Comparison of ENCODE assay signal across 21 mouse cellular contexts in the genomic region with DNA sequence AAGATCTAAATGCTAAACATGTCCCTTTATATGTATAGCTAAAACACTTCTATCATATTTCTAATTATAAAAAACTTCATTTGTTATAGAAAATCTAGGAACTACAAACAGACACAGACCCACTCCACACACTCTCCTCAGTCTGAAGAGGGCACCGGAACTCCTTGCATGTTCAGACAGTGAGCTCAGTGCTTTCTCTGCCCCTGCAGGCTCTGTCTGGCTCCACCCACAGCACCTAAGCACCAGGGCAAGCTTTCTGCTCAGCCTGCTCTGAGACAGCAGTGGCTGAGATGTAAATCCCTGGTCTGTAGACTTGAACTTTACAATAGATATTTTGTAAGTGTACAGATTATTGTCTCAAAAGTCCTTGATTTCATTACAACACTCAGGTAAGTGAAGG. TPM values are rescaled to one million over a fixed set of nuclear protein-coding genes. Genes with fewer than 3 reads are reported as not detected.
A peak's percentile ranks its signal among the peaks of the same experiment; 100 is the strongest.
DNase-seq lines count a peak whose midpoint lies in the region; ATAC-seq and TF ChIP-seq lines count a peak whose summit lies in the region.
"Had no signal": no experiment of that assay in that cellular context is flagged by ENCODE, and none has a peak within 500 bp of the region (broad histone marks: within the 10 kb centered on the region; RNA-seq: fewer than 3 reads in every experiment).

No protein-coding gene starts in this region.

- H3K9me3 ChIP-seq in embryonic facial prominence, embryonic 11.5 days (replicated peaks; ENCODE audit: control insufficient read depth, low read length), result no peaks in the 10 kb centered on the region
- H3K9me3 ChIP-seq in embryonic facial prominence, embryonic 10.5 days, result no peaks in the 10 kb centered on the region
- no peaks in the 10 kb centered on the region for H3K9me3 ChIP-seq in liver, embryonic 14.5 days (ENCODE audit: control insufficient read depth, low read length)
- H3K9me3 ChIP-seq in liver, embryonic 12.5 days (replicated peaks), result no peaks in the 10 kb centered on the region
- no peaks in the 10 kb centered on the region for H3K9me3 ChIP-seq in lung, postnatal 0 days (ENCODE audit: low read length)
- no peaks in the 10 kb centered on the region for H3K9me3 ChIP-seq in midbrain, embryonic 16.5 days (replicated peaks; ENCODE audit: control insufficient read depth, low read length, poor library complexity, severe bottlenecking)
- H3K9me3 ChIP-seq: embryonic facial prominence, embryonic 12.5 days; midbrain, embryonic 15.5 days had no signal

- H3K4me2 ChIP-seq in embryonic facial prominence, embryonic 11.5 days (ENCODE audit: low read depth, low read length), result no peak overlapping the region
- H3K4me2 ChIP-seq in liver, embryonic 14.5 days (ENCODE audit: low read depth), result no peak overlapping the region
- H3K4me2 ChIP-seq in liver, embryonic 12.5 days, result no peak overlapping the region
- H3K4me2 ChIP-seq in lung, postnatal 0 days (replicated peaks; ENCODE audit: low read depth, low read length), result no peak overlapping the region
- H3K4me2 ChIP-seq in midbrain, embryonic 16.5 days (ENCODE audit: low read length), result no peak overlapping the region
- H3K4me2 ChIP-seq: embryonic facial prominence, embryonic 12.5 days; hindbrain, embryonic 14.5 days; midbrain, embryonic 15.5 days had no signal

- H3K27ac ChIP-seq in embryonic facial prominence, embryonic 11.5 days (replicated peaks; ENCODE audit: low read depth, low read length), result no peak overlapping the region
- H3K27ac ChIP-seq in embryonic facial prominence, embryonic 10.5 days (replicated peaks), result no peak overlapping the region
- no peak overlapping the region for H3K27ac ChIP-seq in liver, embryonic 14.5 days
- H3K27ac ChIP-seq in liver, embryonic 12.5 days, result no peak overlapping the region
- H3K27ac ChIP-seq in lung, postnatal 0 days (ENCODE audit: low read length), result 0 out of 2 replicates have a peak overlapping the region, but pooled peaks have one; percentile 26
- H3K27ac ChIP-seq in midbrain, embryonic 16.5 days (ENCODE audit: low read length), result no peak overlapping the region
- H3K27ac ChIP-seq: embryonic facial prominence, embryonic 12.5 days; hindbrain, embryonic 14.5 days; midbrain, embryonic 15.5 days had no signal

- WGBS in embryonic facial prominence, embryonic 11.5 days, result 79% methylated on average over 1 of the region's 1 CpGs
- WGBS in embryonic facial prominence, embryonic 10.5 days, result 81% methylated on average over 1 of the region's 1 CpGs
- 78% methylated on average over 1 of the region's 1 CpGs for WGBS in liver, embryonic 14.5 days (ENCODE audit: insufficient replicate concordance)
- 88% methylated on average over 1 of the region's 1 CpGs for WGBS in liver, embryonic 12.5 days (ENCODE audit: insufficient replicate concordance)
- 51% methylated on average over 1 of the region's 1 CpGs for WGBS in lung, postnatal 0 days
- 76% methylated on average over 1 of the region's 1 CpGs for WGBS in midbrain, embryonic 16.5 days

- no peak for TF ChIP-seq EP300 in liver, embryonic 14.5 days (IDR thresholded peaks at IDR 0.05; ENCODE audit: low read depth)
- peak; percentile 27; the same call in 1 of the 2 replicates for TF ChIP-seq EP300 in lung, postnatal 0 days (IDR thresholded peaks at IDR 0.05)

- peaks cover 3% of the 10 kb centered on the region for H3K36me3 ChIP-seq in embryonic facial prominence, embryonic 11.5 days (replicated peaks; ENCODE audit: control insufficient read depth, insufficient read depth, low read depth, low read length)
- H3K36me3 ChIP-seq in embryonic facial prominence, embryonic 10.5 days (replicated peaks), result peaks cover 89% of the 10 kb centered on the region
- H3K36me3 ChIP-seq in liver, embryonic 14.5 days (replicated peaks; ENCODE audit: control insufficient read depth, insufficient read depth, low read depth), result peaks cover 52% of the 10 kb centered on the region
- peaks cover 88% of the 10 kb centered on the region for H3K36me3 ChIP-seq in liver, embryonic 12.5 days
- peaks cover 31% of the 10 kb centered on the region for H3K36me3 ChIP-seq in lung, postnatal 0 days (ENCODE audit: insufficient read depth, low read length)
- peaks cover 27% of the 10 kb centered on the region for H3K36me3 ChIP-seq in midbrain, embryonic 16.5 days (ENCODE audit: control insufficient read depth, insufficient read depth, low read length)

- no peak overlapping the region for H3K4me3 ChIP-seq in embryonic facial prominence, embryonic 11.5 days (ENCODE audit: low read depth, low read length)
- H3K4me3 ChIP-seq in embryonic facial prominence, embryonic 10.5 days, result no peak overlapping the region
- no peak overlapping the region for H3K4me3 ChIP-seq in liver, embryonic 14.5 days (ENCODE audit: insufficient read depth in 1 of 2, low read depth in 2 of 2, low read length in 2 of 2)
- H3K4me3 ChIP-seq in liver, embryonic 12.5 days, result no peak overlapping the region
- no peak overlapping the region for H3K4me3 ChIP-seq in lung, postnatal 0 days (ENCODE audit: low read depth, low read length)
- H3K4me3 ChIP-seq in midbrain, embryonic 16.5 days (ENCODE audit: low read depth, low read length), result no peak overlapping the region
- H3K4me3 ChIP-seq: embryonic facial prominence, embryonic 12.5 days; gastrocnemius, adult 2 months; midbrain, embryonic 15.5 days had no signal

- TF ChIP-seq CTCF in liver, embryonic 14.5 days (IDR thresholded peaks at IDR 0.05; ENCODE audit: low read depth), result no peak
- TF ChIP-seq CTCF in lung, postnatal 0 days (IDR thresholded peaks at IDR 0.05), result no peak

- H3K27me3 ChIP-seq in embryonic facial prominence, embryonic 11.5 days (ENCODE audit: control insufficient read depth, insufficient read depth, low read length), result no peaks in the 10 kb centered on the region
- H3K27me3 ChIP-seq in embryonic facial prominence, embryonic 10.5 days (replicated peaks; ENCODE audit: low read depth, poor library complexity, severe bottlenecking), result no peaks in the 10 kb centered on the region
- no peaks in the 10 kb centered on the region for H3K27me3 ChIP-seq in liver, embryonic 14.5 days (ENCODE audit: control insufficient read depth, insufficient read depth, low read length)
- H3K27me3 ChIP-seq in liver, embryonic 12.5 days (replicated peaks), result no peaks in the 10 kb centered on the region
- H3K27me3 ChIP-seq in lung, postnatal 0 days (replicated peaks; ENCODE audit: insufficient read depth, low read length), result no peaks in the 10 kb centered on the region
- H3K27me3 ChIP-seq in midbrain, embryonic 16.5 days (ENCODE audit: control insufficient read depth, insufficient read depth, low read depth, low read length), result no peaks in the 10 kb centered on the region
- H3K27me3 ChIP-seq: embryonic facial prominence, embryonic 12.5 days; midbrain, embryonic 15.5 days had no signal

- no peaks in the 10 kb centered on the region for H3K4me1 ChIP-seq in embryonic facial prominence, embryonic 11.5 days (ENCODE audit: control insufficient read depth, insufficient read depth, low read length)
- H3K4me1 ChIP-seq in embryonic facial prominence, embryonic 10.5 days, result no peaks in the 10 kb centered on the region
- H3K4me1 ChIP-seq in liver, embryonic 14.5 days (replicated peaks; ENCODE audit: control insufficient read depth in 2 of 2, insufficient read depth in 2 of 2, low read length in 1 of 2), result no peaks in the 10 kb centered on the region; a peak in 1 of 4 replicates
- H3K4me1 ChIP-seq in liver, embryonic 12.5 days, result peaks cover 13% of the 10 kb centered on the region
- H3K4me1 ChIP-seq in lung, postnatal 0 days (ENCODE audit: insufficient read depth, low read depth, low read length), result no peaks in the 10 kb centered on the region
- H3K4me1 ChIP-seq in midbrain, embryonic 16.5 days (ENCODE audit: control insufficient read depth, insufficient read depth, low read length), result no peaks in the 10 kb centered on the region
- H3K4me1 ChIP-seq: embryonic facial prominence, embryonic 12.5 days; midbrain, embryonic 15.5 days had no signal

- no peak for ATAC-seq in embryonic facial prominence, embryonic 11.5 days (replicated peaks; ENCODE audit: insufficient number of reproducible peaks, low FRiP score, low TSS enrichment, low read depth)
- ATAC-seq in liver, embryonic 14.5 days (ENCODE audit: insufficient read depth), result no peak
- no peak for ATAC-seq in liver, embryonic 12.5 days
- peak; percentile 72 for ATAC-seq in lung, postnatal 0 days
- ATAC-seq in midbrain, embryonic 16.5 days, result no peak
- ATAC-seq: CD4-positive, CD25-positive, alpha-beta regulatory T cell, adult 4 months; forebrain, postnatal 0 days; midbrain, embryonic 15.5 days had no signal

- no peak overlapping the region for H3K9ac ChIP-seq in embryonic facial prominence, embryonic 11.5 days (replicated peaks; ENCODE audit: low read length)
- 0 out of 2 replicates have a peak overlapping the region, but pooled peaks have one; percentile 3 for H3K9ac ChIP-seq in liver, embryonic 14.5 days (replicated peaks)
- H3K9ac ChIP-seq in liver, embryonic 12.5 days, result no peak overlapping the region
- H3K9ac ChIP-seq in lung, postnatal 0 days (replicated peaks; ENCODE audit: low read depth), result no peak overlapping the region
- no peak overlapping the region for H3K9ac ChIP-seq in midbrain, embryonic 16.5 days (ENCODE audit: low read depth, low read length)
- H3K9ac ChIP-seq: embryonic facial prominence, embryonic 12.5 days; forebrain, postnatal 0 days; hindbrain, embryonic 14.5 days; midbrain, embryonic 15.5 days had no signal

- DNase-seq in embryonic facial prominence, embryonic 11.5 days (ENCODE audit: low spot score), result peak; percentile 15
- DNase-seq in embryonic facial prominence, embryonic 10.5 days (ENCODE audit: low spot score), result no peak
- no peak for DNase-seq in liver, embryonic 14.5 days (ENCODE audit: low read depth in 3 of 3, low spot score in 3 of 3)
- DNase-seq in R1 (ENCODE audit: low read depth, low spot score), result peak; percentile 18
- DNase-seq in lung, postnatal 0 days (ENCODE audit: low spot score), result peak; percentile 65
- no peak for DNase-seq in thymus, postnatal 0 days (ENCODE audit: low spot score)
- DNase-seq: adrenal gland, postnatal 10 days; cerebellum, adult 11 months; cerebellum, postnatal 25 days; forebrain, postnatal 0 days; gastrocnemius, adult 2 months; right cerebral cortex, adult 18-20 months; thymus, adult 2 months had no signal

RNA-seq across cellular contexts. Expression of a gene that starts 11.6 kb away (rescaled TPM):
- not detected in 2 replicates for polyA plus RNA-seq in embryonic facial prominence, embryonic 11.5 days (2014; fragmentation: Nextera tagmentation; extraction: Ambion mirVana)
- polyA plus RNA-seq in embryonic facial prominence, embryonic 10.5 days (2016; fragmentation: Nextera tagmentation; extraction: Ambion mirVana), result 0.18 TPM in 1 of 2 replicates, not detected in the other
- polyA plus RNA-seq in liver, embryonic 14.5 days (2012; rRNA removed), result not detected in 2 replicates
- polyA plus RNA-seq in liver, embryonic 14.5 days (2014; fragmentation: Nextera tagmentation; extraction: Ambion mirVana), result not detected in 2 replicates
- not detected in 2 replicates for polyA plus RNA-seq in liver, embryonic 12.5 days (2016; fragmentation: Nextera tagmentation; extraction: Ambion mirVana)
- 1,292 and 1,589 TPM in 2 replicates for polyA plus RNA-seq in lung, postnatal 0 days (2015; fragmentation: Nextera tagmentation; extraction: Ambion mirVana)
- polyA plus RNA-seq in midbrain, embryonic 16.5 days (2015; fragmentation: Nextera tagmentation; extraction: Ambion mirVana), result 0.19 and 0.26 TPM in 2 replicates
- 0.21 TPM in 1 of 2 replicates, not detected in the other for polyA plus RNA-seq in thymus, postnatal 0 days (2015; fragmentation: Nextera tagmentation; extraction: Ambion mirVana)
- polyA plus RNA-seq: CD4-positive, CD25-positive, alpha-beta regulatory T cell, adult 4 months; embryonic facial prominence, embryonic 12.5 days; liver, adult 2 months; stomach, embryonic 14.5 days had no signal

RNA-seq across cellular contexts. Expression of a gene that starts 28.9 kb away (rescaled TPM):
- polyA plus RNA-seq in embryonic facial prominence, embryonic 11.5 days (2014; fragmentation: Nextera tagmentation; extraction: Ambion mirVana), result 107 and 111 TPM in 2 replicates
- polyA plus RNA-seq in embryonic facial prominence, embryonic 10.5 days (2016; fragmentation: Nextera tagmentation; extraction: Ambion mirVana), result 83.4 and 85.3 TPM in 2 replicates
- 23.9 and 32.7 TPM in 2 replicates for polyA plus RNA-seq in liver, embryonic 14.5 days (2012; rRNA removed)
- polyA plus RNA-seq in liver, embryonic 14.5 days (2014; fragmentation: Nextera tagmentation; extraction: Ambion mirVana), result 49.6 and 58.7 TPM in 2 replicates
- polyA plus RNA-seq in liver, embryonic 12.5 days (2016; fragmentation: Nextera tagmentation; extraction: Ambion mirVana), result 68.0 and 72.6 TPM in 2 replicates
- polyA plus RNA-seq in lung, postnatal 0 days (2015; fragmentation: Nextera tagmentation; extraction: Ambion mirVana), result 26.1 and 27.4 TPM in 2 replicates
- 39.0 and 40.0 TPM in 2 replicates for polyA plus RNA-seq in midbrain, embryonic 16.5 days (2015; fragmentation: Nextera tagmentation; extraction: Ambion mirVana)
- 51.1 and 52.8 TPM in 2 replicates for polyA plus RNA-seq in thymus, postnatal 0 days (2015; fragmentation: Nextera tagmentation; extraction: Ambion mirVana)

RNA-seq across cellular contexts. Expression of a gene that starts 31.1 kb away (rescaled TPM):
- 16.4 and 19.8 TPM in 2 replicates for polyA plus RNA-seq in embryonic facial prominence, embryonic 11.5 days (2014; fragmentation: Nextera tagmentation; extraction: Ambion mirVana)
- polyA plus RNA-seq in embryonic facial prominence, embryonic 10.5 days (2016; fragmentation: Nextera tagmentation; extraction: Ambion mirVana), result 28.0 and 28.8 TPM in 2 replicates
- 8.7 and 10.1 TPM in 2 replicates for polyA plus RNA-seq in liver, embryonic 14.5 days (2012; rRNA removed)
- 7.9 and 10.9 TPM in 2 replicates for polyA plus RNA-seq in liver, embryonic 14.5 days (2014; fragmentation: Nextera tagmentation; extraction: Ambion mirVana)
- polyA plus RNA-seq in liver, embryonic 12.5 days (2016; fragmentation: Nextera tagmentation; extraction: Ambion mirVana), result 17.5 and 17.8 TPM in 2 replicates
- 23.0 and 24.2 TPM in 2 replicates for polyA plus RNA-seq in lung, postnatal 0 days (2015; fragmentation: Nextera tagmentation; extraction: Ambion mirVana)
- 16.5 TPM in 2 replicates for polyA plus RNA-seq in midbrain, embryonic 16.5 days (2015; fragmentation: Nextera tagmentation; extraction: Ambion mirVana)
- polyA plus RNA-seq in thymus, postnatal 0 days (2015; fragmentation: Nextera tagmentation; extraction: Ambion mirVana), result 31.7 and 32.5 TPM in 2 replicates

RNA-seq across cellular contexts. Expression of a gene that starts 39.2 kb away (rescaled TPM):
- polyA plus RNA-seq in embryonic facial prominence, embryonic 11.5 days (2014; fragmentation: Nextera tagmentation; extraction: Ambion mirVana), result 7.9 and 9.0 TPM in 2 replicates
- 6.1 and 6.3 TPM in 2 replicates for polyA plus RNA-seq in embryonic facial prominence, embryonic 10.5 days (2016; fragmentation: Nextera tagmentation; extraction: Ambion mirVana)
- 39.0 and 58.3 TPM in 2 replicates for polyA plus RNA-seq in liver, embryonic 14.5 days (2012; rRNA removed)
- 43.6 and 48.0 TPM in 2 replicates for polyA plus RNA-seq in liver, embryonic 14.5 days (2014; fragmentation: Nextera tagmentation; extraction: Ambion mirVana)
- 32.2 and 33.1 TPM in 2 replicates for polyA plus RNA-seq in liver, embryonic 12.5 days (2016; fragmentation: Nextera tagmentation; extraction: Ambion mirVana)
- 17.6 and 25.7 TPM in 2 replicates for polyA plus RNA-seq in lung, postnatal 0 days (2015; fragmentation: Nextera tagmentation; extraction: Ambion mirVana)
- polyA plus RNA-seq in midbrain, embryonic 16.5 days (2015; fragmentation: Nextera tagmentation; extraction: Ambion mirVana), result 15.7 and 17.7 TPM in 2 replicates
- polyA plus RNA-seq in thymus, postnatal 0 days (2015; fragmentation: Nextera tagmentation; extraction: Ambion mirVana), result 1.6 and 1.9 TPM in 2 replicates

RNA-seq across cellular contexts. Expression of a gene that starts 50.7 kb away (rescaled TPM):
- polyA plus RNA-seq in embryonic facial prominence, embryonic 11.5 days (2014; fragmentation: Nextera tagmentation; extraction: Ambion mirVana), result 95.1 and 96.7 TPM in 2 replicates
- polyA plus RNA-seq in embryonic facial prominence, embryonic 10.5 days (2016; fragmentation: Nextera tagmentation; extraction: Ambion mirVana), result 106 and 111 TPM in 2 replicates
- polyA plus RNA-seq in liver, embryonic 14.5 days (2012; rRNA removed), result 40.3 and 42.8 TPM in 2 replicates
- 68.0 and 75.4 TPM in 2 replicates for polyA plus RNA-seq in liver, embryonic 14.5 days (2014; fragmentation: Nextera tagmentation; extraction: Ambion mirVana)
- 80.0 and 83.0 TPM in 2 replicates for polyA plus RNA-seq in liver, embryonic 12.5 days (2016; fragmentation: Nextera tagmentation; extraction: Ambion mirVana)
- polyA plus RNA-seq in lung, postnatal 0 days (2015; fragmentation: Nextera tagmentation; extraction: Ambion mirVana), result 202 and 208 TPM in 2 replicates
- 124 and 126 TPM in 2 replicates for polyA plus RNA-seq in midbrain, embryonic 16.5 days (2015; fragmentation: Nextera tagmentation; extraction: Ambion mirVana)
- 135 and 138 TPM in 2 replicates for polyA plus RNA-seq in thymus, postnatal 0 days (2015; fragmentation: Nextera tagmentation; extraction: Ambion mirVana)

Comparison
In these comparisons a context has a peak if more than half of its experiments do, and no peak if none do; other contexts are left out.
1. DNase-seq: peak in embryonic facial prominence, embryonic 11.5 days (single experiment), R1 (single experiment) and lung, postnatal 0 days (single experiment); none in embryonic facial prominence, embryonic 10.5 days (single experiment), liver, embryonic 14.5 days (0 of 3) and thymus, postnatal 0 days (single experiment).
2. RNA of a gene that starts 11.6 kb away (polyA plus RNA-seq): 1,292 to 1,589 TPM in lung, postnatal 0 days; 0.19 to 0.26 TPM in midbrain, embryonic 16.5 days, 0.21 TPM in thymus, postnatal 0 days, not detected in embryonic facial prominence, embryonic 11.5 days, 0.18 TPM in embryonic facial prominence, embryonic 10.5 days, not detected in liver, embryonic 14.5 days and not detected in liver, embryonic 12.5 days; every median in the first group is over 1,000 times any median in the second.